Mouse (Mus musculus) heart, embryonic 14.5 days (tissue): ENCODE measurements around the gene Ak9. TPM values are rescaled to one million over a fixed set of nuclear protein-coding genes. Genes with fewer than 3 reads are reported as not detected.

Experiments used
- ATAC-seq: fragments of 200-750 bp; cut with Nextera tagmentation; 2 replicates; pipeline ENCODE4 v1.8.0; 2017; ENCODE audit warnings: low read depth, moderate TSS enrichment; ENCODE audit not compliant: insufficient number of reproducible peaks, insufficient read depth, low FRiP score
- H3K27ac ChIP-seq, 2 experiments: fragments of 200-500 bp in 1 of 2; fragments of 300-500 bp in 1 of 2; sonication (generic) in 1 of 2; replicated peaks in 1 of 2; 2 replicates each; pipeline ENCODE4 v1.5.1; 2012 to 2014; ENCODE audit warnings: low read depth in 2 of 2, low read length in 2 of 2, control low read depth in 1 of 2, mild to moderate bottlenecking in 1 of 2, mixed read lengths in 1 of 2; ENCODE audit not compliant: control insufficient read depth in 1 of 2, insufficient read depth in 1 of 2
- H3K27me3 ChIP-seq: fragments of 300-500 bp; sonication (generic); 2 replicates; pipeline ENCODE4 v1.6.1; 2014; ENCODE audit warnings: mild to moderate bottlenecking, low read length, control low read depth; ENCODE audit not compliant: control insufficient read depth, insufficient read depth
- H3K36me3 ChIP-seq: fragments of 300-500 bp; sonication (generic); 2 replicates; pipeline ENCODE4 v1.6.1; 2014; ENCODE audit warnings: mild to moderate bottlenecking, control low read depth, low read length, mixed read lengths; ENCODE audit not compliant: control insufficient read depth, insufficient read depth
- H3K4me1 ChIP-seq, 2 experiments: fragments of 200-500 bp in 1 of 2; fragments of 300-500 bp in 1 of 2; sonication (generic) in 1 of 2; 2 replicates each; pipeline ENCODE4 v1.6.1; 2012 to 2014; ENCODE audit warnings: low read length in 2 of 2, control low read depth in 1 of 2, mixed read lengths in 1 of 2; ENCODE audit not compliant: control insufficient read depth in 2 of 2, insufficient read depth in 2 of 2
- H3K4me2 ChIP-seq: fragments of 300-500 bp; sonication (generic); 2 replicates; pipeline ENCODE4 v1.6.1; 2014; ENCODE audit warnings: mild to moderate bottlenecking, low read length
- H3K4me3 ChIP-seq, 2 experiments: fragments of 200-500 bp in 1 of 2; fragments of 300-500 bp in 1 of 2; sonication (generic) in 1 of 2; 2 replicates each; pipeline ENCODE4 v1.5.1; 2012 to 2014; ENCODE audit warnings: low read length in 2 of 2, mild to moderate bottlenecking in 2 of 2, control low read depth in 1 of 2, low read depth in 1 of 2, moderate library complexity in 1 of 2; ENCODE audit not compliant: control insufficient read depth in 1 of 2, insufficient read depth in 1 of 2
- H3K9ac ChIP-seq: fragments of 300-500 bp; sonication (generic); 2 replicates; pipeline ENCODE4 v1.6.1; 2014; ENCODE audit warnings: mild to moderate bottlenecking, low read length
- H3K9me3 ChIP-seq: fragments of 300-500 bp; sonication (generic); 2 replicates; pipeline ENCODE4 v1.6.1; 2016; ENCODE audit warnings: low read length, control low read depth; ENCODE audit not compliant: control insufficient read depth
- WGBS: fragments of 180-500 bp; shearing (Covaris S2); extraction: QIAGEN DNeasy Blood & Tissue Kit; methylation state at CpG from one replicate; pipeline ENCODE4 v1.1.7; 2014; 5-methylcytosine and 5-hydroxymethylcytosine counted together
- polyA plus RNA-seq: library from polyadenylated mRNA; unstranded; fragments of >200 nt; fragmentation: Nextera tagmentation; extraction: Ambion mirVana; gene quantifications from 2 replicates; pipeline ENCODE4 v1.2.1, GENCODE M21; 2014

Gene Ak9
- polyA plus RNA-seq = 0.18 and 0.19 TPM in 2 replicates

DNA sequence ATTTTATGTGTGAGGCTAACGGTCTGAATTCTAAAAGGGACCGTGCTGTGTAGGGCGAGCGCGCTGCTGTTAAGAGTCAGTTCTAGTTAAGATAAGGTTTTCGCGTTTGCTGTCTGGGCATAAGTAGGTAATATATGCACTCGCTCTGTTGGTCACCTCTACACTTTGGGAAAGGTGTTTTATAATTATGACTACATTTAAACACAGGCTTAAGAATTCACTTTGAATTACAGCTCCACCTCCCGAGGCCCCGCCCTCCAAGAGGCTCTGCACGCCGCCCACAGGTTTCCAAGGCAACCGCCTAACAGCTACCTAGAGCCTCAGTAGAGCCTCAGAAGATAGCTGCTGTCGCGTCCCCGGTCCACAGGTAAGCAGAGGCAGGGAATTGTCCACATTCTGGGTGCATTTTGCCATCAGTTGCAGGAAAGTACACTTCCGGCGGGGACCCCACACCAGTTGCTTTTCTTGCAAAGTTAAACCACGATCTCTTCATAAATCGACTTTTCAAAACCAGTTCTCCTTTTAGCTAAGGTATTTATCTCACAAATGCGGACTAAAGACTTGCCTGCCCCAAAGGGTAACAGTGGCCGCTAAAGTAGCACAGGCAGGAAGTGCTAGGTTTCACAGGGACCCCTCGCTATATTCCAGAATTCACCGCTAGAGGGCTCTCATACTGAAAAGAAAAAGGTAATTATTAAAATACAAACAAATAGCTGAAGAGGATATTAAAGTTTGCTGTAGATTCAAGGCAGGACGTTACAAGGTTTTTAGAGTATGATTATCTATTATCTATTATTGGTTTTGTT, at the start of gene Ak9:
TSS of gene Ak9 (plus strand) at position 342 of the 806 bp plus-strand sequence.
- Histone ChIP-seq H3K4me3 (peak within 1 kb of the TSS; percentile 92 to 98), H3K9me3 (no peaks in the 10 kb centered on the region), H3K9ac (peak within 1 kb of the TSS; percentile 87), H3K4me1 (peaks cover 0 to 14% of the 10 kb centered on the region in 2 experiments; a peak in 2 of 4 replicates), H3K4me2 (peak within 1 kb of the TSS; percentile 97), H3K27ac (peak within 1 kb of the TSS; percentile 59 to 89), H3K27me3 (no peaks in the 10 kb centered on the region), H3K36me3 (no peaks in the 10 kb centered on the region)
- under 1% methylated on average over 25 of the region's 25 CpGs for WGBS
- ATAC-seq = peak; percentile 57; the same call in 1 of the 2 replicates

DNA sequence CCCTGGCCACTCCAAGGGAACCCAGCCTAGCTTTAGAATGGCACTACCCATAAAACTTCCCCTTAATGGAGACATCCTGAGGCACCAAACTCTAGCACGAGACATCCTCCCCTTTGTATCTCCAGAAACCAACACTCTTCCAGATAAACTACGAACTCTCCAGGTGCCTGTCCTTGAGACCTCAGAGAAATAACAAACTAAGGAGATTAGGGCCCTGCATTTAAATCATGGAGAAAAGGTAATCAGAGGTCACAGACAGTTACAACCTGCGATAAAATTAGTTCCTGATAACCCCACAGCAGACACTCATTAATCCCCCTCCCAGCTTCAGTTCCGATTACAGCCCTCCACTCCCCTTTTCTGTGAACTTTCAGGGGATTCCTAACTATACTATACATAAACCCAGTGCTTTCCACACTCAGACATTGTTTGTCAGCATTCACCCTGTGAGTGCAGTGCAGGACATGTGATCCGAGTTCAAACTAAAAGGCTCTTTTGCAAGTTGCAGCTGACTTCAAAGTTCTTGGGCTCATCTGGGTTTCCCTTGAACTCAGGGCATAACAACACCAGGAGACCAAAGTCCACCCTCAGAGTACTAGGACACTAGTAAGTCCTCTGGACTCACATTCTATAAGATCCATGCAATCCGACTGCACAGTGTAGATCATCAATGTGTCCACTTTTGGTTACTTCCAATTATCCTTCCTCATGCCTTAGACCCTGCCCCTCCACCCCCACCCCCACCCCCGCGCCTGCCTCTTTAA, 43.4 kb upstream of the Ak9 start:
- no peak overlapping the region for H3K27ac ChIP-seq
- H3K9me3 ChIP-seq = no peaks in the 10 kb centered on the region
- peaks cover 2 to 12% of the 10 kb centered on the region in 2 experiments; a peak in 2 of 4 replicates for H3K4me1 ChIP-seq
- H3K4me3 ChIP-seq = no peak overlapping the region
- no peak overlapping the region for H3K4me2 ChIP-seq
- H3K36me3 ChIP-seq = peaks cover 36% of the 10 kb centered on the region
- ATAC-seq = no peak
- H3K9ac ChIP-seq = no peak overlapping the region
- H3K27me3 ChIP-seq = no peaks in the 10 kb centered on the region
- WGBS = 30% methylated on average over 8 of the region's 8 CpGs

DNA sequence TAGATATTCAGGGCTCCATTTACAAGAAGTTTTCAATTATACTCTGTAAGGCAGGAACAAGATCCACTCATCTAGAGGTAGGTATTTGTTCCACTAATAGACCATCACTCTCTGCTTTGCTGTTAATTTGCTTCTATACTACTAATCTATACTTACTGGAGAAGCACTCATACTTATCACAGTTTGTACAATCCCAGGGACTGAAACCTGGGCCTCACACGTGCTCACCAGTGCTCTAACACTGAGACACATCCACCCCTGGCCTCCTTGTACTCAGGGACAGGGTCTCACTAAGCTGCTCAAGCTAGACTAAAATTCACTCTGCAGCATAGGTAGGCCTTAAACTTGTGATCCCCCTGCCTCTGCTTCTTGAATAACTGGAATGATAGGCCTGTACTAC, 42.6 kb upstream of the Ak9 start:
- peaks cover 28% of the 10 kb centered on the region for H3K36me3 ChIP-seq
- H3K27me3 ChIP-seq = no peaks in the 10 kb centered on the region
- peaks cover 2 to 12% of the 10 kb centered on the region in 2 experiments; a peak in 2 of 4 replicates for H3K4me1 ChIP-seq
- WGBS = 26% methylated on average over 1 of the region's 1 CpGs
- H3K9me3 ChIP-seq = no peaks in the 10 kb centered on the region
- H3K4me2 ChIP-seq = no peak overlapping the region
- no peak overlapping the region for H3K27ac ChIP-seq
- no peak overlapping the region for H3K9ac ChIP-seq
- no peak for ATAC-seq
- H3K4me3 ChIP-seq = no peak overlapping the region

DNA sequence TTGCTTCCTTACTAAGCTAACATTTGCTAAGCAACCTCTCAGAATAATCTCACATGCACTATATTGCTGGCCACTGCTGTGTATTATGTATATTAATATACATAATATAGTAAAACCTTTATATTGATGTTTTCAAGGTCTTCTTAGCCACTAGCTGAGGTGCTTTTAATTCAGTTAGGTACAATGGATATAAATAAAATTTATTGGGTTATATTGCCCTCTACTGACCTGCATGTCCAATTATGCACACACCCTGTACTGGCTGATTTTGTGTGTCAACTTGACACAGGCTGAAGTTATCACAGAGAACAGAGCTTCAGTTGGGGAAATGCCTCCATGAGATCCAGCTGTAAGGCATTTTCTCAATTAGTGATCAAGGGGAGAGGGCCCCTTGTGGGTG, 41.9 kb upstream of the Ak9 start:
- Histone ChIP-seq H3K4me2 (no peak overlapping the region), H3K9ac (no peak overlapping the region), H3K27ac (no peak overlapping the region), H3K4me3 (no peak overlapping the region), H3K4me1 (peaks cover 2 to 12% of the 10 kb centered on the region in 2 experiments; a peak in 2 of 4 replicates), H3K27me3 (no peaks in the 10 kb centered on the region), H3K9me3 (no peaks in the 10 kb centered on the region), H3K36me3 (peaks cover 24% of the 10 kb centered on the region)
- no peak for ATAC-seq

DNA sequence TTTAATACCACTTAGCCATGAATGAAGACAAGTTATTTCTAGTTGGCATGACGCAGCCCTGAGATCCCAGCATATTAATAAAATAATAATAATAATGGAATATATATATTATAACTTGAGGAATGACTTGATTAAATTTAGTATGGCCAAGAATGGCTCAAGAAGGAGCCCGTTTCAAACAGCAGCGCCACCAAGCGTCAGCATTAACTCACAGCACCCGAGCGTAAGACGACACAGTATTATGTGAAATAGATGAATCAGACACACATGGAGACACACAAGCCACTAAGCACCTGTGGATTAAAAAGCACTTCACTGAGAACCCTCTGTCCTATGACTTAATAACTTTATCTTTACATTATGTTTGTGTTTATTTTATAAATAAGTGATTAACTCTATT, 31.9 kb upstream of the Ak9 start:
- Histone ChIP-seq H3K27ac (no peak overlapping the region), H3K9ac (no peak overlapping the region), H3K9me3 (no peaks in the 10 kb centered on the region), H3K36me3 (peaks cover 47% of the 10 kb centered on the region), H3K4me1 (no peaks in the 10 kb centered on the region), H3K4me3 (no peak overlapping the region), H3K4me2 (no peak overlapping the region), H3K27me3 (no peaks in the 10 kb centered on the region)
- ATAC-seq = no peak
- WGBS = 53% methylated on average over 7 of the region's 7 CpGs

DNA sequence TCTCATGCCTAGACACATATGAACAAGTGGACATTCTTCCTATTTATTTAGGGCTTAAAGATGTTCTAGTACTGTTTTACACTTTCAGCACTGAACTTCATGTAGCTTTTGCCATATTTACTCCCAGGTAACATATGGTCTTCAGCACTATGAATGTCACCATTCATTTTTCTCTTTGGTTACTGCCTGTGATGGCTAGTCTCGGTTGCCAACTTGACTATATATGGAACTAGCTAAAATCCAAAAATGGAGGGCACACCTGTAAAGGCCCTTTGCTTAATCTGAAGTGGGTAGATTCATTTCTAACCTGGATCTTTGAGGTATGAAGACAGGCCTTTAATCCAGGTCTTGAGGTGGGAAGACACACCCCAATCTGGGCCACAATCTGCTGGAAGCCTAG, 28.9 kb upstream of the Ak9 start:
- Histone ChIP-seq H3K4me3 (no peak overlapping the region), H3K27me3 (no peaks in the 10 kb centered on the region), H3K9ac (no peak overlapping the region), H3K36me3 (peaks cover 22% of the 10 kb centered on the region), H3K9me3 (no peaks in the 10 kb centered on the region), H3K27ac (no peak overlapping the region), H3K4me2 (no peak overlapping the region), H3K4me1 (no peaks in the 10 kb centered on the region)
- ATAC-seq = no peak
- WGBS = 93% methylated on average over 1 of the region's 1 CpGs

DNA sequence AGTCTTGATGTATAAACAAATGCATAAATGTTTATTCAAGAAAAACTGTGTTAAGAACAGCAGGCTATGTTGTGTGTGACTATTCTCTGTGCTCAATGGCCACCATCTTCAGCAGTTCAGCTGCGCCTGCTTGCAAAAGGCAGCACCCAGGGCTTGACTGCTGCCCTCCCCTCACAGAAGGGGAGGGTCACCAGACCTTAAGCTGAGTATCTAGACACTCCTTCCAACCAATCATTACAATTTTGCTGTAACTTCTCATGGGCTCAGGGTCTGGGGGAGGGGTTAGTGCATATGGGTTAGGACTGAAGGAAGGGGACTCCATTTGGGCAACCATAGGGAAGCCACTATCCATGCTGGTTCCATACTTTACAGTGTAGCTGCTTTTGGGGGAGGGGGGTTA, 25.0 kb upstream of the Ak9 start:
- Histone ChIP-seq H3K4me1 (0 out of 4 replicates have a peak, but pooled peaks cover 0 to 3% of the 10 kb centered on the region in 2 experiments), H3K27me3 (no peaks in the 10 kb centered on the region), H3K9ac (no peak overlapping the region), H3K27ac (no peak overlapping the region), H3K4me2 (no peak overlapping the region), H3K9me3 (no peaks in the 10 kb centered on the region), H3K36me3 (peaks cover 24% of the 10 kb centered on the region), H3K4me3 (no peak overlapping the region)
- WGBS = 91% methylated on average over 1 of the region's 1 CpGs
- no peak for ATAC-seq
